Mouse (Mus musculus) neutrophil, adult 5-6 weeks (primary cell): ENCODE data around the gene Rbfox3. TPM values are rescaled to one million over a fixed set of nuclear protein-coding genes. Genes with fewer than 3 reads are reported as not detected.

Experiments
- ATAC-seq: fragments of 151-379, 151-347 bp; 2 replicates; pipeline ENCODE4 v1.8.0; 2017; ENCODE audit warnings: mild to moderate bottlenecking, moderate TSS enrichment; ENCODE audit not compliant: insufficient number of reproducible peaks, poor library complexity, low FRiP score, severe bottlenecking; ENCODE audit errors: extremely low read depth
- total RNA-seq: library from RNA; stranded (forward); fragments of 200-1000 nt; gene quantifications from 2 replicates; pipeline ENCODE4 v1.2.3, GENCODE M21; 2017

Gene Rbfox3
- total RNA-seq, 1 experiment from 2014 or later = not detected

- no peak for ATAC-seq
Measured at GRCm38 (mm10) chr11:118653521-118654318, 257.7 kb downstream of the Rbfox3 start.

- ATAC-seq = no peak
Measured at GRCm38 (mm10) chr11:118652401-118653240, 258.8 kb downstream of the Rbfox3 start.

- ATAC-seq = no peak
Measured at GRCm38 (mm10) chr11:118648369-118648768, 263.0 kb downstream of the Rbfox3 start.

GRCm38 (mm10) chr11:118646864-118647263 is 264.5 kb downstream of the Rbfox3 start:
- no peak for ATAC-seq

GRCm38 (mm10) chr11:118645158-118645557 is 266.2 kb downstream of the Rbfox3 start:
- no peak for ATAC-seq

GRCm38 (mm10) chr11:118640706-118641105 is 270.7 kb downstream of the Rbfox3 start:
- no peak for ATAC-seq

GRCm38 (mm10) chr11:118637718-118638117 is 273.7 kb downstream of the Rbfox3 start:
- ATAC-seq = no peak

GRCm38 (mm10) chr11:118634647-118635046 is 276.8 kb downstream of the Rbfox3 start:
- no peak for ATAC-seq

GRCm38 (mm10) chr11:118629718-118630117 is 281.7 kb downstream of the Rbfox3 start:
- ATAC-seq = no peak

GRCm38 (mm10) chr11:118627541-118627940 is 283.9 kb downstream of the Rbfox3 start:
- no peak for ATAC-seq

GRCm38 (mm10) chr11:118620869-118621268 is 290.5 kb downstream of the Rbfox3 start:
- ATAC-seq = no peak

- no peak for ATAC-seq
Measured at GRCm38 (mm10) chr11:118614126-118614525, 297.3 kb downstream of the Rbfox3 start.

GRCm38 (mm10) chr11:118610128-118610527 is 301.3 kb downstream of the Rbfox3 start:
- no peak for ATAC-seq

- no peak for ATAC-seq
Measured at GRCm38 (mm10) chr11:118609236-118610000, 302.0 kb downstream of the Rbfox3 start.

GRCm38 (mm10) chr11:118607927-118608326 is 303.5 kb downstream of the Rbfox3 start:
- no peak for ATAC-seq

- no peak for ATAC-seq
Measured at GRCm38 (mm10) chr11:118605570-118605969, 305.8 kb downstream of the Rbfox3 start.

GRCm38 (mm10) chr11:118604206-118604605 is 307.2 kb downstream of the Rbfox3 start:
- ATAC-seq = no peak

- no peak for ATAC-seq
Measured at GRCm38 (mm10) chr11:118603126-118603525, 308.3 kb downstream of the Rbfox3 start.

- ATAC-seq = no peak
Measured at GRCm38 (mm10) chr11:118601484-118601883, 309.9 kb downstream of the Rbfox3 start.
